Mouse (Mus musculus) mouse embryonic stem cell (cell line): ENCODE measurements around the gene Tbc1d20.

ENCODE experiments used
- in situ Hi-C, 2 experiments: fragments of 300-500 bp; cut with MboI; formaldehyde crosslinking; loops; 1 replicate in 1 of 2; 3 replicates in 1 of 2; pipeline ENCODE4 v1.14.3; 2019 to 2020; ENCODE audit warnings: low sequenced_read_pairs in 2 of 2, low pct_unique_long_range_greater_than_20kb in 1 of 2, mixed read lengths in 1 of 2; ENCODE audit not compliant: unreplicated experiment in 1 of 2

Tbc1d20 gene

DNA sequence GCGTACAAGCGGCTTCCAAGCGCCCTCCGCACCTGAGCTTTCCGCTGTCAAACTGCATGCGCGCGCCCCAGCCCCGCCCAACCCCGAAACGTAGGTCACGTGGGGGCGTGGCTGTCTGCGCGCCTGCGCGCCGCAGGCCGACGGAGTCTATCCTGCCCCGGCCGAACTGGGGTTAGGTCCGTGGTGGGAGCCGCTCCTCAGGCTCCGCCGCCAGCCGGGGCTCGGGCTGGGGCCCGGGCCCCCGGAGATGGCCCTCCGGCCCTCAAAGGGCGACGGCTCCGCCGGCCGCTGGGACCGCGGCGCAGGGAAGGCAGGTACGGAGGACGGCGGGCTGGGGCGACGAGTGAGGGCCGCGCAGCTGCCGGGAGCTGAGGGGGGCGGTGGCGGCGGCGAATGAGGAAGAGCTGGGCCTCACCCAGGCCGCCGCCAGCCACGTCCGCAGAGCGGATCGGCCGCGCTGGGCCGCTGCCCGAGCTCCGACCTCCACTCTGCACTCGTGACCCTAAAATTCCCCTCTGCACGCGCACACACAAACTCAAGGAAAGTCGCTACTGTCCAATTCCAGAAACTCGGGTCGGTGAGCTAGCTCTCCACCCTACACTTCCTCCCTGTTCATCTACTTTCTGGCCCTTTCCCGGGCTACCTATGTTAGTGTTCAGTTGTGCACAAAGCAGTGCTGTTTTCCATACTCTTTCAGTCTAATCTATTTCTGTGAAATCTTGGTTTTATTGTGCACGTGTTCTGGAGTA, at the start of gene Tbc1d20:
Tbc1d20 (plus strand) TSS at position 102 of the 749 bp plus-strand sequence.
- in situ Hi-C loops: loop anchor here in 1 of 2 experiments (5.0 kb wide), 1 partner anchor 47 kb away; no protein-coding TSS in a partner anchor

DNA sequence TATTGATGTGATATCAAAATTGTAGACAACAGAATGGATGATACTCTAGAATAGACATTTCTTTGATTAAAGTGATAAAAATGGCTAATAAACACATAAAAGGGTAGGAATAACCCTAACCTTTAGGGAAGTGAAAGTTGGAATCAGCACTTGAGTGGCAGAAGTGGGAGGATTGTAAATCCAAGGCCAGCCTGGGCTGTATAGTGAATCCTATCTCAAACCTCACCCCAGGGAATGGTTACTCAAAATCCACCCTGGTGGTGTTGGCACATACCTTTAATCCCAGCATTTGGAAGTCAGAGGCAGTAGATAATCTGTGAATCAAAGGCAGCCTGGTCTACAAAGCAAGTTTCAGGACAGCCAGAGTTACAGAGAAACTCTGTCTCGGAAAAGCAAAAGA, 46.4 kb upstream of the Tbc1d20 start:
- in situ Hi-C loops: loop anchor here in 1 of 2 experiments (5.0 kb wide), 1 partner anchor 45 kb away; the partner anchor contains the start of gene Tbc1d20

DNA sequence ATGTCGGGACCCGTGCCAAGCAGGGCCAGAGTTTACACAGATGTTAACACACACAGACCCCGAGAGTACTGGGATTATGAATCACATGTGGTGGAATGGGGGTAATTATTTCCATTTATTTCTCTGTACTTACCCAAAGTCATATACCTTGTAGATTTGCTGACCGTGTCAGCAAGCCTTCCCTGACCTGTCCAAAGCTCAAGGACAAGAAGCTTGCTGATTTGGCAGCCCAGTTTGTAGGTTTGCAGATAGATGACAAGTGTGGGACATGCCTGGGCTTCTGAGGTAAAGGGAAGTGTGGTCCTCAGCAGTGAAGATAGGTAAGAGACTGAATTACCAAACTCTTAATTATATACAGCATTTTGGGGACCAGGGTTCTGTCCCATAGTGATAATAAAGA, 43.1 kb upstream of the Tbc1d20 start:
- in situ Hi-C loops: no loop called here

DNA sequence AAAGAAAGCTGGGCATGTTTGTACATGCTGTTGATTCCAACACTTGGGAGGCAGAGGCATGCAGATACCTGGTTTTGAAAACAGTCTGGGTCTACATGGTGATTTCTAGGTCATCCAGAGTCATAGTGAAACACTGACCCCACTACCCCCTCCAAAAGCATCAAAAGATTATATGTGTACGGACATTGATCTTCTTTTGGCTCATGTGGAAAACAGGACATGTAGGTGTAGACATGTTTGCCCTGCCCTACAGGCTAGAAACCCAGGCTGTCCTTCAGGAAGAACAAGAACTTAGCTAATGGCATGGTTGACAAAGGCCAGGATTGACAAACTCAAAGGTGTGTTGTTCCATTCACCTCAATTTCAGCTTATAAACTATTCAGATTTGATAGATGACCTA, 33.9 kb upstream of the Tbc1d20 start:
- in situ Hi-C loops: no loop called here

DNA sequence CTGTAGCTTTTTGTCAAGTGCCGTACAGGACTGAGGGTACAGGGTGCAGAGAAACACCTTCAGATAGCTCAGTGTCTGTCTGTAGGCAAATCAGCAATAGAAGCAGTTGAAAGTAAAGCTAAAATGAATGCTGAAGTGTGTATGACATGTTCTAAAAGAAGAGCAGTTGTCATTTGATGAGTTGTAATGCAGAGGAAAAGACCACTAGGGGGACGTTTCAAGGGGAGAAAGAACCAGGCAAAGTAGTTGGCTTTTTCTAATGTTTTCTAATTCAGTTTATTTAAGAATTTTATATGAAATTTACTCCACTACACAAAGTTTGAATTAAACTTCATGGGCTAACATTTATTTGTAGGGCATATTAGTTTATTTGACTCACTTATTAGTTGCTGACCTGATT, 20.0 kb upstream of the Tbc1d20 start:
- in situ Hi-C loops: no loop called here

DNA sequence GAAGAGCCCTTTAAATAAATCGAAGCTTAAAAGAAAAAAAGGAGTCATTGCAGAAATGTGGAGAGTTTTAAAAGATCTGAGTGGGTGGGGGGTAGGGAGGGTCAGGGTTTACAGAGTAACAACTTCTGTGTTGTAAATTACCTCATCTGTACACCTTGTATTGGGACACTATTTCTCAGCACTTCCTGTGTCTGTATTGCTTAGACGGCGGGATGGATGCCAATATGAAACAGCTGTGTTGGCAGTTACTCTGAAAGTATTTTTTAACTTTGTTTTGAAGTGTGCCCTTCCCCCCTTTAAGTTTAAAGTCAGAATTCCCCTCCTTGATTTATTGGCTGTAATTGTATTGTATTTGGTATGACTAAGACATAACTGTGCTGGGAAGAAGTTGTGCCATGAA, 12.2 kb upstream of the Tbc1d20 start:
- in situ Hi-C loops: no loop called here

DNA sequence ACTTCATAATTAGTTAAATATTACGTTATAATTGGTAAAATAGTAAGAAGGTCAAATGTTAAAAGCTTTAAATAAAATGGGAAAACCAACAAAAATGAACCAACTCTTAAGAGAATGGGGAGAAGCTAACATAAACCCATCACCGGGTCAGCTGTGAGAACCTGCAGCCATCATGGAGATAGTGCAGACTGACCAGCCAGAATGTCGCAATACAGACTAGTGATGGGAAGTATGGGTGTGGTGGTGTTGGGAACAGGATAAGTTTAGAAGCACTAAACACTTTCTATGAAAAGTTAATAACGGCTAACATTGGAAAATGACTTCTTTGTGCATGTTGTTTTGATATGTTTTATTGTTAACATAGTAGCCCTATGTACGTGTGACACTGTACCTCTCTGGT, 6.1 kb upstream of the Tbc1d20 start:
- in situ Hi-C loops: no loop called here

DNA sequence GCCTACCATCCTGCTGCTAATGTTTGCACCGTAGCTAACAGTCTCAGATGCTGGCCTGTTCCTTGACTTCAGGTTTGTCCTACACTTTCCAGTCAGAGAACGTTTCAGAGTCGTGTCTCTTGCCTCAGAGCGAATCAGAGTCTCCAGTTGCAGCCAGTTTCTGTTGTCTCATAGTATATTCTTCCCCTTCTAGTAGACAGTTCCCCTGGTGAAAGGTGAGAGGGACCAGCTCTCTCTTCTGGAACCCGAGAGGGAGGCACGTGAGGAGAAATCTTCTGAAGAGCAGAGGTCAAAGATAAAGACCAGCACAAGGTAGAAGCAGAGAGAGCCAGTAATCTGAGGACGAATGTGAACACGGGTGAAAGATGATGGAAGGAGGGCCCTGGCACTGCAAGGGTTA, 5.6 kb upstream of the Tbc1d20 start:
- in situ Hi-C loops: no loop called here

DNA sequence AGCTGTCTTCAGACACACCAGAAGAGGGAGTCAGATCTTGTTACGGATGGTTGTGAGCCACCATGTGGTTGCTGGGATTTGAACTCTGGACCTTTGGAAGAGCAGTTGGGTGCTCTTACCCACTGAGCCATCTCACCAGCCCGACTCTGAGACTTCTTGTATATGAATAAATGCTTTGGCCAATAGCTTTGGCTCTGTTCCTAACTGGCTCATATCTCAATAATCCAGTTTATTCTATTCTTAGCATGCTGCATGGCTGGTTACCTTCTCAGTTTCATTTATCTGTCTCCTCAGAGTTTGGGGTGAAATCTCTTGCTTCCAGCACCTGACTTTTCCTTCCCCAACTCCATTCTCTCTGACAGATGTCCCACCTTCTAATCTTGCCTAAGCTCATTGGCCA, 4.0 kb upstream of the Tbc1d20 start:
- in situ Hi-C loops: loop anchor here in 1 of 2 experiments (5.0 kb wide), 1 partner anchor 42 kb away; no protein-coding TSS in a partner anchor

DNA sequence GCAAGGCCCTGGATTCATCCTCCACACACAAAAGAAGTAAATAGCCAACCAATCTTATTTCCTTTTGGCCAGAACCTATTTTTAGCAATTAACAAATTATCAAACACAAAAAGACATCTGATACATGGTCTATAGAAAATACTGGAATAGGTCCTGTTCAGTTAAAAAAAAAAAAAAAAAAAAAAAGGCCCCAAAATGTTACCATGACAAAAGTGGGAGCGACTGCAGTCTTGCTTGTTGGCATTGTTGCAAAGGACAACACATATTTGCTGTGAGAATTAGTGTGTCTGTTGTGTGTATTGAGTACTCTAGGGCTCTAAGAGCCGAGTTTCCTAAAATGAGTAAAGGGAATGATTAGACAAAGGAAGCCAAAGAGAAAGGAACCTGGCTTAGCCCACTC, 1.2 kb upstream of the Tbc1d20 start:
- in situ Hi-C loops: loop anchor here in 1 of 2 experiments (5.0 kb wide), 1 partner anchor 45 kb away; no protein-coding TSS in a partner anchor

DNA sequence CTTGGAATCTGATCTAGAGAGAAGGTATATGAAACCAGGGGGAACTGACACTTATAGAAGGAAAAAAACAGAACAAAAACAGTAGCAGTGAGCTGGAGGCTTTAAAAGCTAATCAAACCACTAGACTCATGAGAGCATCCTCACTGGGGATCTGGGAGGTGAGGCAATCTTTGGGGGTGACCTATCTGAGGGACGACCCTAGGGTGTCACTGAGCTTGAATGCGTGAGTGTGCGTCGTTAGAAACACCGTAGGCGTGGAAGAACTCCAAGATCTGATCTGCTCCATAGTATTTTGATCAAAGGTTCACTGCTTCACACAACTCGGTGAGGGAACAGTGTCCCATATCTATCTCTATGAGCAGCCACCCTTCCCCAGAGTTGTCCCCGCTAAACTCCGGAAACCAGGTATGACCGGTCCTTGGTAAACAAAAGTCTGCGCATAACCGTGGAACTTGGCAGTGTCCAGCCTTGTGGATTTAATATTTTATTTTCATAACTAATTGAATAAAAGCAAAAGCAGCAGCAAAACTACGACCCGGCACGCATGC, 375 bp upstream of the Tbc1d20 start:
- in situ Hi-C loops: loop anchor here in 1 of 2 experiments (5.0 kb wide), 1 partner anchor 46 kb away; no protein-coding TSS in a partner anchor

DNA sequence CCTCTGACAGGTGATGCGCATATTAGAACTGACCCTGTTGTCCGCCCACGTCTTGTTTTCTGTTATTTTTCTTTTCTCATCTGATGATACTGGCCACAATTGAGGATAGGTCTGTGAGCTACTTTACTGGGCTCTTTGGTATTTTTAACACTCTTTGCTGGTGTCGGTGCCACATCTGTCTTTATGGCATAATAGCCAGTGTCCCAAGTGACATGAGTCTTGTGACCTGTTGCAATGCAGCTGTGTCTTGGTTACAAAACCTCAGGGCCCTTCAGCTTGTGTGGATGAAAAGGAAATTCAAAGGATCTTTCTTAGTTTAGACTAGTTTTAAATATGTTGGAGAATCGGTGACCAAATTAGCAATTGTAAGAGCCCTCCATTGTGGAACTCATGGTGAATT, 913 bp downstream of the Tbc1d20 start:
- in situ Hi-C loops: loop anchor here in 1 of 2 experiments (5.0 kb wide), 1 partner anchor 47 kb away; no protein-coding TSS in a partner anchor

DNA sequence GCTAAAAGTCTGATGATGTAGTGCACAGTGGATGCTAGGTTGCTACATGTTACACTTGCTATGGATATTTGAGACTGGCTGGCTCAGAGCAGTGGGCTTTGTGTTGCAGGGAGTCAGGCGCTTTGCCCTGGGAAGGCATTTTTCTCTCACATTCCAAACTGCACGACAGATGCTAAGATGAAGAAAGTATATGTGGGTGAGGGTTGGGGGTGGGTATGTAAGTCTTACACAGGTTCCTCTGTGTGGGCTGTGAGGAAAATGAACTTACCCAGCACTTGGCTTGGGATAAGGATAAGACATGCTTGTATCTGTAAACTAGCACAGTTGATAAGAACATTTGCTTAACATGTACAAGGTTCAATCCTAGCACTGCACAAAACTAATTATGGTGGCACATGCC, 9.2 kb downstream of the Tbc1d20 start:
- in situ Hi-C loops: no loop called here

DNA sequence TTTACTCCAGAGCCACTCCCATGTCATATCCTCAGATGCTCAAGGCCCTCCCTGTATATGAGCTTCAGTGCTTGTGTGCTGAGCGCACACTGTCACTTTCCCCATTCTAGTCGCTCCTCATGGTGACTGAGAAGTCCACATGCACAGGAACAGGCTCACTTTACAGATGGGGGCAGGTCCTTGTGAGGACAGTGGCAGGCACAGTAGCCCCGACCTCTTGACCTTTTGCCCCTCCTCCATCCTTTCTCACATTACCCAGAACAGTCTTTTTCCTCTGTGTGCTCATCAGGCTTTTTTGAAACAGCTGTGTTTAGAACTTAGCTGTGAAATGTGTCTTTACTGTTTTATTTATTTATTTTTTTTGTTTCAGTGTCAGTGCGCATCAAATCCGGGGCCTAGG, 10.2 kb downstream of the Tbc1d20 start:
- in situ Hi-C loops: no loop called here

DNA sequence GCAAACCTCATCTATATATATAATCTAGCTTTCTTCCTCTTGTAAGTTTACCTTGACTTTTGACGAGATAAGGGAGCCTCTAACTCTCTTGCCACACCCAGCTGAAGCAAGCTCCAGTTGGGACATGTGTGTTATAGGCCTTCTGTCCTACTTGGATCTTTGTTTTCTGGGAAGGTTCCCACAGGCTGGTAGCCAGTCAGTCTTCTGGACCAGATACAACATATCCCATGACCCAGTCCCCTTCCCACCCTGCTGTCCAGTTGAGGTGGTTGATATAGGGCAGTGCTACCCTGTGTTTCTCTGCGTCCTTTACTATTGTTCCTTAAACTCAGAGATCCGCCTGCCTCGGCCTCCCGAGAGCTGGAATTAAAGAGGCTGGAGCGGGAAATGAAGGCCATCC, 11.9 kb downstream of the Tbc1d20 start:
- in situ Hi-C loops: no loop called here

DNA sequence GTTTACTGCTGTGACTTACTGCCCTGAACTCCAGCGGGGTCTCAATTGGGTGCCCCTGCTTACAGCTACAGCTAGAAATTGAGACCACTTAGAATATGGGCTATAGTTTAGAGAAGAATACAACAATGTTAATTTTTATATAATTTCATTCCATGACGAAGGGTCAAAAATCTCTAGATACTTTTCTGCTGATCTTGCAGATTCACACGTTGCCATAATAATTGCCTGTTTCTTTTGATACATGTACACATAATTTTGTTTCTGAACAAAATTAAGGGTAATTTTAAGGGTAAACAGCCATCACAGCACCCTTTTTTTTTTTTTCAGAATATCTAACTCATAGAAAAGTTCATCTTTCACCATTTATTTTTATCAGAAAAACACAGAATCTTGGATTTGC, 13.6 kb downstream of the Tbc1d20 start:
- in situ Hi-C loops: no loop called here

DNA sequence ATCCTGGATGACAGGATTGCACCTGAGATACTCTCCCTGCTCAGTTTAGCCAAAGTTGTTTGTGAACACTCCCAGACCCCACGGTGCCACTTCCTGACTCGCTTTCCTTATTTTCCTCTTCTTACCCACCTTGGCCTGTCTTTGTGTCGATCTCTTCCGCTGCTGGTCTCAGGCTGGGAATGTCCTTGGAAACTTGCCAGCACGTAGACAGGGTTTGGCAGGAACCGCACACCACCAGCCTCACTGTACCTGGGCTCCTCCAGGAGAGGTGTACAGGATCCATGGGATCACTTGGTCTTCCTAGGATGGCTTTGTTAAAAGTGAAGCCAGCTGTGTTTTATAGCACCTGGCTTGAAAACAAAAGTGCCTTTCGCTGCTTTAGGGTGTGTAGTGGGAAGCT, 19.4 kb downstream of the Tbc1d20 start:
- in situ Hi-C loops: no loop called here

DNA sequence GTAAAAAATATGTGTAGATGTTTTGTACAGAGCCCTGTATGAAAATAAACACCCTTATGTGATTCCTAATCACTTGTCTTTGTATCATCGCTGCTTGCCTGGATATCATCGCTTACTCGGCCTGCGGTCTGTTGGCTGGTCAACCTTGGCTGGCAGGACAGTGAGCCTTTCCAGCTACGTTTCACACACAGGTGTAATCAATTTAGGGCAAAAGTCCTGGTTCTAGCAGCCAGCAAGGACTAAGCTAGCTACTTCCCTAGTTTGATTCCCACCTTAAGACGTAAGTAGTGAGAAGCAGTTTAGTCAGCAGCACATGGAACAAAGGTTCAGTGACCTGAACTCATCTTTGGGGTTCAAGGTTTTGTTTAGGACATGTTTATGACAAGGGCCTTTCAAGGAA, 20.3 kb downstream of the Tbc1d20 start:
- in situ Hi-C loops: no loop called here

DNA sequence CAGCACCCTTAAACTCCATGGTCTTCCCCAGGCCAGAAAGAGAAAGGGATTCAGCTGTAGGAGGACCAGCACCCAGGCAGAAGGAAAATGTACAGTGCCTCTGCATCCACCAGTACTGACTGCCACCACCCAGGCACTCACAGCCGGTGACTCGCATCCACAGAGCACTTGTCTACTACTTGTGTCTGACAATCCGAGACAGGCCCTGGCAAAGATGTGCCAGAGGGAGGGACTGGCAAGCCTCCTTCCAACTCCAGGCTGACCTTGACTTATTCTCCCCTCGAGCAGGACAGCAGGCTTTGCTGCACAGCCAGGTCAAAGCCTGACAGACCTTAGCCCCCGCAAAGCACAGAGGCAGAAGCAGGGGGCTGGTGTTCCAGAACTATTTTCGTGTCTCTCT, 23.4 kb downstream of the Tbc1d20 start:
- in situ Hi-C loops: no loop called here

DNA sequence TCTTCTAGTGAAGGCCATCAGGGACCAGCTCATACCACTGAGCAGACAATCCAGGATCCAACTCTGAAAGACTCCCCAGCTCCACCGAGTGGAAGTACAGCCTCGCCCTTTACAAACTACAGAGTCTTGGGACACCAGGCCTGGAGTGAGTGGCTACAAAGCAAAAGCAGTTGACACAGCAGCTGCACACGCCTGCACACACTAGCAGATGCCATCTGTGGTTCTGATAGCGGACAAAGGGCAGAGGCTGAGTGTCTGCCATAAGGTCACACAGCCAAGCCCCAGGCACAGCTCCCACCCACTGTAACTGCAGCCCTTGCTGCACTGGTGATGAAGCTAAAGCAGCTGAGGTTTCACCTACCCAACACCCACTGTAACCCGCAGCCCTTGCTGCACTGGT, 27.9 kb downstream of the Tbc1d20 start:
- in situ Hi-C loops: no loop called here
